Mouse (Mus musculus) kidney, postnatal 10 days (tissue): ENCODE measurements at regions not wholly inside any gene's neighbourhood (a gene's known extent, or its start where the extent isn't known, plus 50 kb on each side); places are given as distances from the start of the nearest gene placed in this dataset.
"Not testable (repeated sequence)": the region's sequence is repeated elsewhere in the genome, so short reads cannot be mapped to it uniquely, and the experiment has no call there.

ENCODE experiments used
- DNase-seq: peaks from one replicate; pipeline ENCODE4 v3.0.0; 2021; ENCODE audit warnings: mixed read lengths

GRCm38 (mm10) chr17:4890131-4890530 lies 104.0 kb upstream of the Arid1b start:
- DNase-seq = no peak

DNA sequence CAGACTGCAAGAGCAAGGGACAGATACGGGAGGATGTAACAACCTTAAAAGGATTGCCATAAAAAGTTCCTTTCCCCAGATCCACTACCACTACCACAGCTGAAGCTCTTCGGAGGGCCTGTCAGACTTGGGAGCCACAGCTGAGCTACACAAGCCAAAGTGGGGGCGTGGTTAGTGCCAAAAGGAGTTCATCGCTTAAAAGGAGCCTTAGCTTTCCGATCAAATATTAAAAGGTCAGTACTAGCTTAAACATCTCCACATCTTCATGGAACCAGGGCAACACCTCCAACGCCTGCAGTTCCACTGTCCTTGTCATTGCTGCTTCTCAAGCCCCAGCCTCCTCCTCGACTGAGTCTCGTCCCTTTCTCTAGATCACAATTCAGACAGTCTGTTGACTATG lies 102.6 kb upstream of the Arid1b start:
- DNase-seq = peak; percentile 54

- not testable (repeated sequence) for DNase-seq
These were observed 99.3 kb upstream of the Arid1b start for GRCm38 (mm10) chr17:4894756-4895330.

GRCm38 (mm10) chr17:4903129-4903528 lies 91.0 kb upstream of the Arid1b start:
- DNase-seq = no peak

- DNase-seq = no peak
These were observed 87.6 kb upstream of the Arid1b start for GRCm38 (mm10) chr17:4906504-4906903.

- DNase-seq = peak; percentile 66
These were observed 86.9 kb upstream of the Arid1b start for GRCm38 (mm10) chr17:4907181-4907752.

DNA sequence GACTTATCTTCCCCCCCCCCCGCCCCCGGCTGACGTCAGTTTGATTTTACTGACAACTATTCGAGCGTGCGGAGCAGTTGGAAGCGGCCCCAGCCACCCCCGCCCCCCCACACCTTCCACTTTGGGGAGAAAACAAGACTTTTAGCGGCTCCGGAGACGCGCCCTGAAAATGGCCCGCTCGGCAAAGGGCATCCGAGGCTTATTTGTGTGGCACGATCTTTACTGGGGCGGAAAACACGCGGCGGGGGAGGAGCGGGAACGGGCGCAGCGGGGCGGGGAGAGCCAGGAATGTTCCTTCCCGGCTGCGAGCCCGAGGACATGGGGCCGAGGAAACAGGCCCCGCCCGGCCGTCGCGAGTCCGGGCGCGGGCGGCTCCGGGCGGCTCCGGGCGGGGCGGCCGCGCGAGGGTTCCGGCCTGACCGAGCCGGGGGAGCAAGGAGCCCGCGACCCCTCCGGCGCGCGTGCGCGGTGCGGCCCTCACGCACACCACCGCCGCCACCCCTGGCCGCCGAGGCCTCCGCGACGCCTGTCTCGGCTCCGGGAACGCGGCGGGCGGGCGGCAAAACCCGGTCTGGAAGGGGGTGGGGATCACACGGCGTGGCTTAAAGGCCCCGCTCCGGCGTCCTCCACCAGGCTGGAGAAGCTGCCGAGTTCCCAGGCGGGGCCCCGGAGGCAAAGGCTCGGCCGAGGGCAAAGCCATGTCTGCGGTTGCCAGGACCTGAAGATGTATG lies 86.1 kb upstream of the Arid1b start:
- peak; percentile 96 for DNase-seq

DNA sequence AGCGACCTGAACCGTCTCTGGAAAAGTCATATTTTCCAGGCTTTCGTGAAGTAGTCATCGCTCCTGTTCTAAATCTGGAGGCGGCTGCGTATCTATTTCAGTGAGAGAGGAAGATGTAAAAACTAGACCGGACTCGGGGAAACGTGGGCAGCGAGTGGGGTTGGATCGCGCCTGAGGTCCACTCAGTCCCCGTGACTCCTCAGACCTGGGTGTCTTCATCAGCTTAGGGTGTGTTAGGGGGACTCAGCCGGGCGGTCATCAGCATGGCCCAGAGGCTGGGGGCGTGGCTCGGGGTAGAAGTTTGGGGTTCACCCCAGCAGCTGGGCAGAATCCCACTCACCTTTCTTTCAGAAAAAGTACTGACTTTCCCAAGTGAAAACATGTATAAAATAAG lies 85.6 kb upstream of the Arid1b start:
- no peak for DNase-seq

DNA sequence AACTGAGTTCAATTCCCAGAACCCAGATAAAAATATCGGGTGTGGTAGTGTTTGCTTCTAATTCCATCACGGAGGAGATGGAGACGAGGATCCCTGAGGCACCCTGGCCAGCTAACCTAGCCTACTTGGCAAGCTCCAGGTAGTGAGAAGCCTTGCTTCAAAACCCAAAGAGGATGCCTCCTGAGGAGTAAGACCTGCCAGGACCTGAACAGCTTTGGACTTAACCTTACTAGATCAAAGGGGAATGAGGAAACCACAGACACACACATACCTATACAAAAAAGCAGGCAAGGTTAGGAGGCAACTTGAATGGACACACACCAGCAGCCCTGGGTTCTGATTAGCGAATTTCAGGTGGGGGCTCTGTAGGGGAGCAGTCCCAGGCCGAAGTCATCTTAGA lies 84.0 kb upstream of the Arid1b start:
- DNase-seq = no peak

DNA sequence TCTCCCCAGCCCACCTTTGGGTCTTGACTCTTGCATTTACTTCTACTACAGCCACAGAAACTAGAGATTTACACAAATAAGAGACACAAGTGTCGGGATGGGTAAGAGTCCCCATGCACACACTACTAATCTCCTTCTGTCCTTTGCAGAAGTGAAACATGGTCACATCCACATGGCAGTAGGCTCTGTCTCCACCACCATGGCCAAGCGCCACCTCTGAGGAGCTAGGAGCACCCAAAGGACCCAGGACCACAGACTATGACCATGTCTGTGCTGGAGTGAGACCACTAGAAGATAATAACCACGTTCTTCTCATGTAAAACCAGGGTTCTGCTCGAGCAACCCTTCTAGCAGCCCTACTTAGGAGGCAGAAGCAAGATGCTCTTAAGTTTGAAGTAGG lies 81.1 kb upstream of the Arid1b start:
- no peak for DNase-seq

DNA sequence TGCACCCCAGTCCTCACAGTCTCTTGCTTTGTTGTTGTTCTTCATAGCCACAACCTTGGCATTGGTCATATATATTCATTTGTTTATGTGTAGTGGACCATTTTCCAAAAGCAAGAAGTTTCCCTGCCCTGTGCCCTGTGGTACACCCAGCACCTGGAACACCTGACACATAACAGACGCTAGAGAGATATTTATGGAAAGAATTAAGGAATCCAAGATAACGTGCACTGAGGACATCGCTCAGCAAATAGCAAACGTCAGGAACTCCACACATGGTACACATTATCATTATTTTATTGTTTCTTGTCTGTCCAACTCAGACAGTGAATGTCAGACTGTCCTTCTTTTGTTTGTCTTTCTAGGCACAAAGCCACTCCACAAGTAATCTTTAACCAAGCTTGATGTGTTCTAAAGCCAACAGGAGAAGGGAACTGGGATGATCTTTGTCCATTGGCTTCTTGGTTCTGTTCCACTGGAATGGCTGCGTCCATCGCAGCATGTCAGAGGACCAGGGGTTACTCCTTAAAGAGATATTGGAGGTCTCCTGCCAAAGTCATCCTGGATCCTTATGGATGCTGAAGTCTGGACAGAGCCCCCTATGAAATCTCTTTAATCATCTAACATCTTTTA lies 74.2 kb upstream of the Arid1b start:
- no peak for DNase-seq

GRCm38 (mm10) chr17:4921121-4921520 lies 73.0 kb upstream of the Arid1b start:
- DNase-seq = peak; percentile 60

GRCm38 (mm10) chr17:4928631-4929030 lies 65.5 kb upstream of the Arid1b start:
- no peak for DNase-seq

GRCm38 (mm10) chr17:4935268-4935667 lies 58.9 kb upstream of the Arid1b start:
- DNase-seq = no peak

GRCm38 (mm10) chr17:4940589-4940988 lies 53.5 kb upstream of the Arid1b start:
- no peak for DNase-seq

GRCm38 (mm10) chr17:4941286-4941800 lies 52.8 kb upstream of the Arid1b start:
- no peak for DNase-seq

- no peak for DNase-seq
These were observed 51.3 kb upstream of the Arid1b start for GRCm38 (mm10) chr17:4942868-4943267.
